Mouse (Mus musculus) kidney, embryonic 15.5 days (tissue): ENCODE data around the gene N4bp2l1. TPM values are rescaled to one million over a fixed set of nuclear protein-coding genes. Genes with fewer than 3 reads are reported as not detected.

Experiments used
- ATAC-seq: fragments of 200-750 bp; cut with Nextera tagmentation; replicated peaks from 2 replicates; pipeline ENCODE4 v1.8.0; 2017; ENCODE audit warnings: moderate TSS enrichment; ENCODE audit not compliant: low FRiP score
- H3K27ac ChIP-seq: fragments of 300-500 bp; sonication (generic); 2 replicates; pipeline ENCODE4 v1.5.1; 2015; ENCODE audit warnings: mild to moderate bottlenecking, inconsistent platforms
- H3K27me3 ChIP-seq: fragments of 300-500 bp; sonication (generic); 2 replicates; pipeline ENCODE4 v1.6.1; 2015; ENCODE audit warnings: inconsistent platforms
- H3K36me3 ChIP-seq: fragments of 300-500 bp; sonication (generic); 2 replicates; pipeline ENCODE4 v1.6.1; 2015; ENCODE audit warnings: inconsistent platforms
- H3K4me1 ChIP-seq: fragments of 300-500 bp; sonication (generic); 2 replicates; pipeline ENCODE4 v1.6.1; 2015; ENCODE audit warnings: inconsistent platforms
- H3K4me2 ChIP-seq: fragments of 300-500 bp; sonication (generic); 2 replicates; pipeline ENCODE4 v1.6.1; 2015; ENCODE audit warnings: moderate library complexity, mild to moderate bottlenecking, inconsistent platforms
- H3K4me3 ChIP-seq: fragments of 300-500 bp; sonication (generic); replicated peaks from 2 replicates; pipeline ENCODE4 v1.5.1; 2015; ENCODE audit warnings: mild to moderate bottlenecking, inconsistent platforms
- H3K9ac ChIP-seq: fragments of 300-500 bp; sonication (generic); 2 replicates; pipeline ENCODE4 v1.6.1; 2015; ENCODE audit warnings: mild to moderate bottlenecking, inconsistent platforms
- H3K9me3 ChIP-seq: fragments of 300-500 bp; sonication (generic); replicated peaks from 2 replicates; pipeline ENCODE4 v1.6.1; 2016; ENCODE audit warnings: inconsistent platforms
- WGBS: fragments of 180-500 bp; shearing (Covaris S2); methylation state at CpG from one replicate; pipeline ENCODE4 v1.1.7; 2015; ENCODE audit warnings: mixed read lengths; 5-methylcytosine and 5-hydroxymethylcytosine counted together
- polyA plus RNA-seq: library from polyadenylated mRNA; unstranded; fragments of >200 nt; fragmentation: Nextera tagmentation; extraction: Ambion mirVana; gene quantifications from 2 replicates; pipeline ENCODE4 v1.2.1, GENCODE M21; 2015

N4bp2l1 gene
- polyA plus RNA-seq, 1 experiment from 2014 or later: 5.9 TPM

- Histone ChIP-seq H3K36me3 (peaks cover 54% of the 10 kb centered on the region), H3K27me3 (no peaks in the 10 kb centered on the region), H3K9me3 (no peaks in the 10 kb centered on the region), H3K27ac (no peak overlapping the region), H3K9ac (no peak overlapping the region), H3K4me3 (no peak overlapping the region), H3K4me2 (no peak overlapping the region), H3K4me1 (no peaks in the 10 kb centered on the region)
- ATAC-seq: no peak
- WGBS: 45% methylated on average over 3 of the region's 3 CpGs
Measured at GRCm38 (mm10) chr5:150551637-150552036, 45.4 kb downstream of the N4bp2l1 start.

- H3K4me2 ChIP-seq: no peak overlapping the region
- ATAC-seq: no peak
Measured at GRCm38 (mm10) chr5:150543184-150543583, 53.8 kb downstream of the N4bp2l1 start.

GRCm38 (mm10) chr5:150541302-150541701, 55.7 kb downstream of the N4bp2l1 start:
- Histone ChIP-seq H3K9me3 (no peaks in the 10 kb centered on the region), H3K27me3 (no peaks in the 10 kb centered on the region), H3K36me3 (peaks cover 45% of the 10 kb centered on the region), H3K4me3 (no peak overlapping the region), H3K4me1 (no peaks in the 10 kb centered on the region), H3K27ac (no peak overlapping the region), H3K4me2 (no peak overlapping the region), H3K9ac (no peak overlapping the region)
- ATAC-seq: no peak
- 93% methylated on average over 1 of the region's 1 CpGs for WGBS

More at GRCm38 (mm10) chr5:150543184-150543583, 53.8 kb downstream of the N4bp2l1 start:
- H3K4me3 ChIP-seq: no peak overlapping the region
- no peaks in the 10 kb centered on the region for H3K9me3 ChIP-seq
- 80% methylated on average over 2 of the region's 2 CpGs for WGBS
- peaks cover 28% of the 10 kb centered on the region for H3K36me3 ChIP-seq
- H3K4me1 ChIP-seq: no peaks in the 10 kb centered on the region
- H3K27me3 ChIP-seq: no peaks in the 10 kb centered on the region
- no peak overlapping the region for H3K27ac ChIP-seq
- H3K9ac ChIP-seq: no peak overlapping the region

GRCm38 (mm10) chr5:150525239-150525638, 71.7 kb downstream of the N4bp2l1 start:
- Histone ChIP-seq H3K27ac (no peak overlapping the region), H3K4me2 (no peak overlapping the region), H3K27me3 (no peaks in the 10 kb centered on the region), H3K9me3 (no peaks in the 10 kb centered on the region), H3K36me3 (peaks cover 5% of the 10 kb centered on the region; the same call in 1 of the 2 replicates), H3K4me3 (no peak overlapping the region), H3K9ac (no peak overlapping the region), H3K4me1 (peaks cover 11% of the 10 kb centered on the region)
- 83% methylated on average over 2 of the region's 2 CpGs for WGBS
- no peak for ATAC-seq

- Histone ChIP-seq H3K4me3 (peak overlapping the region; percentile 71), H3K4me1 (peaks cover 11% of the 10 kb centered on the region), H3K4me2 (peak overlapping the region; percentile 65), H3K9ac (peak overlapping the region; percentile 83), H3K27ac (peak overlapping the region; percentile 82), H3K27me3 (no peaks in the 10 kb centered on the region), H3K9me3 (no peaks in the 10 kb centered on the region), H3K36me3 (no peaks in the 10 kb centered on the region)
- 7% methylated on average over 11 of the region's 11 CpGs for WGBS
- peak; percentile 61 for ATAC-seq
Measured at GRCm38 (mm10) chr5:150522867-150523234, 74.1 kb downstream of the N4bp2l1 start.

GRCm38 (mm10) chr5:150521937-150522866, 74.8 kb downstream of the N4bp2l1 start, which contains the start of gene Brca2:
TSS of gene Brca2 (plus strand) at chr5:150522630.
- WGBS: 6% methylated on average over 57 of the region's 63 CpGs
- Histone ChIP-seq H3K27ac (peak within 1 kb of the TSS; percentile 82), H3K4me3 (peak within 1 kb of the TSS; percentile 71), H3K9ac (peak within 1 kb of the TSS; percentile 83), H3K27me3 (no peaks in the 10 kb centered on the region), H3K4me2 (peak within 1 kb of the TSS; percentile 65), H3K9me3 (no peaks in the 10 kb centered on the region), H3K4me1 (peaks cover 11% of the 10 kb centered on the region), H3K36me3 (no peaks in the 10 kb centered on the region)
- ATAC-seq: peak; percentile 97

Other genes with a start within 250 kb of the N4bp2l1 start
- gene Zar1l, start 79.0 kb downstream of the N4bp2l1 start, polyA plus RNA-seq: not detected in 2 replicates
- 24.0 and 27.4 TPM in 2 replicates for gene Brca2, start 74.6 kb downstream of the N4bp2l1 start, polyA plus RNA-seq
- 40.2 and 41.6 TPM in 2 replicates for gene N4bp2l2, start 69.0 kb upstream of the N4bp2l1 start, polyA plus RNA-seq
- gene Pds5b, start 76.6 kb upstream of the N4bp2l1 start, polyA plus RNA-seq: 32.8 and 33.8 TPM in 2 replicates